In genomic region chr8:84217206-84217605, GRCm38 (mm10) we compare ENCODE assay signal across 28 mouse cellular contexts. TPM values are rescaled to one million over a fixed set of nuclear protein-coding genes. Genes with fewer than 3 reads are reported as not detected.
"Had no signal": no experiment of that assay in that cellular context is flagged by ENCODE, and none has a peak within 500 bp of the region (broad histone marks: within the 10 kb centered on the region; RNA-seq: fewer than 3 reads in every experiment).

No protein-coding gene starts in this region.

- DNase-seq: cerebellum, adult 8-10 months; cerebellum, adult 9-10 months; cerebellum, adult 9-11 months; cerebellum, postnatal 10 days; cerebellum, postnatal 14 days; cerebellum, postnatal 25 days; cerebellum, postnatal 36 days; embryo, embryonic 11 days; forebrain, postnatal 0 days; gastrocnemius, adult 2 months; gastrocnemius, postnatal 10 days; gastrocnemius, postnatal 14 days; gastrocnemius, postnatal 25 days; gastrocnemius, postnatal 36 days; heart, adult 11 months; heart, adult 18-20 months; heart, adult 2 months had no signal

- H3K27ac ChIP-seq: embryonic facial prominence, embryonic 10.5 days; embryonic facial prominence, embryonic 12.5 days; embryonic facial prominence, embryonic 13.5 days; embryonic facial prominence, embryonic 15.5 days; forebrain, embryonic 10.5 days; forebrain, embryonic 12.5 days; forebrain, embryonic 13.5 days; forebrain, embryonic 15.5 days; gastrocnemius, adult 2 months; heart, adult 2 months had no signal

- H3K4me2 ChIP-seq: embryonic facial prominence, embryonic 12.5 days; embryonic facial prominence, embryonic 13.5 days; embryonic facial prominence, embryonic 15.5 days; forebrain, embryonic 12.5 days; forebrain, embryonic 13.5 days; forebrain, embryonic 15.5 days had no signal

- H3K4me3 ChIP-seq: embryonic facial prominence, embryonic 10.5 days; embryonic facial prominence, embryonic 12.5 days; embryonic facial prominence, embryonic 13.5 days; embryonic facial prominence, embryonic 15.5 days; erythroblast, embryonic 14.5 days; forebrain, embryonic 10.5 days; forebrain, embryonic 12.5 days; forebrain, embryonic 13.5 days; forebrain, embryonic 15.5 days; gastrocnemius, adult 2 months; heart, adult 2 months had no signal

- H3K4me1 ChIP-seq: embryonic facial prominence, embryonic 10.5 days; embryonic facial prominence, embryonic 12.5 days; embryonic facial prominence, embryonic 13.5 days; embryonic facial prominence, embryonic 15.5 days; forebrain, embryonic 10.5 days; forebrain, embryonic 12.5 days; forebrain, embryonic 13.5 days; forebrain, embryonic 15.5 days had no signal

- H3K9ac ChIP-seq: embryonic facial prominence, embryonic 12.5 days; embryonic facial prominence, embryonic 13.5 days; embryonic facial prominence, embryonic 15.5 days; forebrain, embryonic 12.5 days; forebrain, embryonic 13.5 days; forebrain, embryonic 15.5 days; forebrain, postnatal 0 days had no signal

- ATAC-seq: forebrain, embryonic 13.5 days; forebrain, embryonic 14.5 days; forebrain, embryonic 15.5 days; forebrain, embryonic 16.5 days; forebrain, postnatal 0 days had no signal

- H3K9me3 ChIP-seq: embryonic facial prominence, embryonic 10.5 days; embryonic facial prominence, embryonic 12.5 days; embryonic facial prominence, embryonic 13.5 days; embryonic facial prominence, embryonic 15.5 days; forebrain, embryonic 10.5 days; forebrain, embryonic 12.5 days; forebrain, embryonic 13.5 days; forebrain, embryonic 15.5 days had no signal

- H3K27me3 ChIP-seq: embryonic facial prominence, embryonic 12.5 days; embryonic facial prominence, embryonic 13.5 days; embryonic facial prominence, embryonic 15.5 days; forebrain, embryonic 12.5 days; forebrain, embryonic 13.5 days; forebrain, embryonic 15.5 days had no signal

RNA-seq across cellular contexts. Expression of gene Nanos3, which starts 32.2 kb away (rescaled TPM):
- polyA plus RNA-seq: erythroblast, embryonic 14.5 days had no signal
